In the genomic region with DNA sequence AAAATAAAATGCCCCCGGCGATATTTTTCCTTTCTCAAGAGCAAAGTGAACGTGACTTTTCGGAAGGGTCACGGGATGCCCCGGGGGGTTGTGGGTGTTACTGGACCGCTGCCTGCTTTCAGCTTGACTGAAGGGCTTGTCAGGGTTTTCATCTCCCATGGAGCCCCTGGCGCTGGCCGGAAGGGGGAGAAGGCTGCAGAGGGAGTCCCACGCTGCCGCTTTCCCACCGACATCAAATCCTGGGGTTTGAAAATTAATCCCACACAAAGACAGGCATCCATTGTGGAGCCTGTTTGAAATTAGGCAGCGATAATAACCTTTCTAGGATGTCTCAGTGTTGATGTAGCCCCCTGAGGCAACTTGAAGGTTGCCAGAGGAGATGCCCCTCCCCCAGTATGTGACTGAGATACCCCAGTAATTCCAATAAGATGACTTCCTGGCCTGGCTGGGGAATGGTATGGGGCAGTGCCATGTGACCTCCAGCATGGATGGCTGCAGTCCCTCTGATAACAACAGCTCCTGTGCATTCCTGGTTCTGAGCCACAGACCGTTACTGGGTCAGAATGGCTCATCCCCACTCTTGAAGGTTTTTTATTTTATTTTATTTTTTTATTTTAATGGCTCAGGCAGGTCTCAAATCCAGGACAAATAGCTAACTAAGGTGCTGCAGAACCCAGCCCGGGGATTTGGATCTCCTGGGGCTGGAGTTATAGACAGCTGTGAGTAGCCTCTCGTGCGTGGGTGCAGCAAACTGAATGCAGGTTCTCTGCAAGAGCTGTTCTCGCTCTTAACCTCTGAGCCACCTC, we compare ENCODE assay signal across 8 mouse cellular contexts.
DNase-seq lines count a peak whose midpoint lies in the region; ATAC-seq and TF ChIP-seq lines count a peak whose summit lies in the region.

No protein-coding gene starts in this region.

- no peaks in the 10 kb centered on the region for H3K27me3 ChIP-seq in embryonic facial prominence, embryonic 13.5 days
- no peaks in the 10 kb centered on the region for H3K27me3 ChIP-seq in heart, embryonic 13.5 days (replicated peaks)
- H3K27me3 ChIP-seq in lung, embryonic 16.5 days (ENCODE audit: control insufficient read depth, insufficient read depth, low read depth, low read length): no peaks in the 10 kb centered on the region
- no peaks in the 10 kb centered on the region for H3K27me3 ChIP-seq in stomach, embryonic 14.5 days (ENCODE audit: control insufficient read depth, insufficient read depth, low read length)

- H3K4me1 ChIP-seq in embryonic facial prominence, embryonic 13.5 days: peaks cover 47% of the 10 kb centered on the region
- H3K4me1 ChIP-seq in heart, embryonic 13.5 days: peaks cover 17% of the 10 kb centered on the region
- peaks cover 2% of the 10 kb centered on the region; the same call in 1 of the 2 replicates for H3K4me1 ChIP-seq in lung, embryonic 16.5 days (replicated peaks; ENCODE audit: control insufficient read depth, insufficient read depth, low read length)
- H3K4me1 ChIP-seq in stomach, embryonic 14.5 days (ENCODE audit: control insufficient read depth, insufficient read depth, low read length): no peaks in the 10 kb centered on the region

- H3K4me3 ChIP-seq in left cerebral cortex, adult 2 months: peak overlapping the region; percentile 44
- peak overlapping the region; percentile 33 for H3K4me3 ChIP-seq in embryonic facial prominence, embryonic 13.5 days
- H3K4me3 ChIP-seq in heart, embryonic 13.5 days: peak overlapping the region; percentile 40
- H3K4me3 ChIP-seq in lung, embryonic 16.5 days (ENCODE audit: low read length): peak overlapping the region; percentile 42
- peak overlapping the region; percentile 9; the same call in 1 of the 2 replicates for H3K4me3 ChIP-seq in stomach, embryonic 14.5 days (ENCODE audit: low read depth, low read length)

- no peaks in the 10 kb centered on the region for H3K36me3 ChIP-seq in embryonic facial prominence, embryonic 13.5 days
- no peaks in the 10 kb centered on the region for H3K36me3 ChIP-seq in heart, embryonic 13.5 days
- no peaks in the 10 kb centered on the region for H3K36me3 ChIP-seq in lung, embryonic 16.5 days (ENCODE audit: control insufficient read depth, insufficient read depth, low read length)
- no peaks in the 10 kb centered on the region for H3K36me3 ChIP-seq in stomach, embryonic 14.5 days (ENCODE audit: control insufficient read depth, insufficient read depth, low read length)

- H3K27ac ChIP-seq in left cerebral cortex, adult 2 months: no peak overlapping the region
- peak overlapping the region; percentile 71 for H3K27ac ChIP-seq in embryonic facial prominence, embryonic 13.5 days
- H3K27ac ChIP-seq in heart, embryonic 13.5 days (replicated peaks): 0 out of 2 replicates have a peak overlapping the region, but pooled peaks have one; percentile 34
- H3K27ac ChIP-seq in lung, embryonic 16.5 days (ENCODE audit: low read length): no peak overlapping the region
- H3K27ac ChIP-seq in stomach, embryonic 14.5 days (ENCODE audit: low read length): no peak overlapping the region

- no peak; the same call in none of the 2 replicates for TF ChIP-seq CTCF in left cerebral cortex, adult 2 months (IDR thresholded peaks at IDR 0.05)

- no peak for ATAC-seq in embryonic facial prominence, embryonic 13.5 days (ENCODE audit: insufficient number of reproducible peaks, insufficient read depth, low FRiP score, low TSS enrichment, low read depth)
- no peak for ATAC-seq in heart, embryonic 13.5 days (ENCODE audit: extremely low read depth, insufficient number of reproducible peaks, low FRiP score, low TSS enrichment)
- ATAC-seq in lung, embryonic 16.5 days (ENCODE audit: low read depth): no peak; the same call in 1 of the 2 replicates
- ATAC-seq in stomach, embryonic 14.5 days (ENCODE audit: insufficient number of reproducible peaks, insufficient read depth, low FRiP score, low read depth): no peak

- H3K4me2 ChIP-seq in embryonic facial prominence, embryonic 13.5 days: peak overlapping the region; percentile 61
- peak overlapping the region; percentile 67 for H3K4me2 ChIP-seq in heart, embryonic 13.5 days
- H3K4me2 ChIP-seq in lung, embryonic 16.5 days (ENCODE audit: low read depth, low read length): peak overlapping the region; percentile 62
- peak overlapping the region; percentile 45 for H3K4me2 ChIP-seq in stomach, embryonic 14.5 days (replicated peaks; ENCODE audit: low read depth, low read length)

- intact Hi-C loops in left cerebral cortex, adult 2 months (cut with DNase I): no loop called here

- WGBS in embryonic facial prominence, embryonic 13.5 days: 16% methylated on average over 18 of the region's 18 CpGs
- 23% methylated on average over 18 of the region's 18 CpGs for WGBS in heart, embryonic 13.5 days
- WGBS in lung, embryonic 16.5 days: 31% methylated on average over 18 of the region's 18 CpGs
- 23% methylated on average over 18 of the region's 18 CpGs for WGBS in stomach, embryonic 14.5 days

- H3K9me3 ChIP-seq in embryonic facial prominence, embryonic 13.5 days: no peaks in the 10 kb centered on the region; the same call in 1 of the 2 replicates
- H3K9me3 ChIP-seq in heart, embryonic 13.5 days: no peaks in the 10 kb centered on the region
- H3K9me3 ChIP-seq in lung, embryonic 16.5 days (ENCODE audit: control insufficient read depth, low read length): no peaks in the 10 kb centered on the region
- H3K9me3 ChIP-seq in stomach, embryonic 14.5 days (ENCODE audit: control insufficient read depth, low read depth, low read length): no peaks in the 10 kb centered on the region

- peak overlapping the region; percentile 53 for H3K9ac ChIP-seq in embryonic facial prominence, embryonic 13.5 days
- peak overlapping the region; percentile 69 for H3K9ac ChIP-seq in heart, embryonic 13.5 days
- peak overlapping the region; percentile 61 for H3K9ac ChIP-seq in lung, embryonic 16.5 days (ENCODE audit: low read length)
- no peak overlapping the region for H3K9ac ChIP-seq in stomach, embryonic 14.5 days (replicated peaks; ENCODE audit: low read depth, low read length)

- peak; percentile 15 to 25 for DNase-seq in left cerebral cortex, adult 2 months (ENCODE audit: extremely low spot score in 1 of 2, low spot score in 2 of 2)
- no peak for DNase-seq in left cerebral cortex, adult 11 months (ENCODE audit: low spot score)
- peak; percentile 52 for DNase-seq in kidney, adult 9 months
- DNase-seq in urinary bladder, adult 2 months (ENCODE audit: low spot score): no peak

Comparison
In these comparisons a context has a peak if more than half of its experiments do, and no peak if none do; other contexts are left out.
1. DNase-seq: peak in left cerebral cortex, adult 2 months (2 of 2) and kidney, adult 9 months (single experiment); none in left cerebral cortex, adult 11 months (single experiment) and urinary bladder, adult 2 months (single experiment).
2. H3K27ac ChIP-seq: peak in embryonic facial prominence, embryonic 13.5 days (single experiment) and heart, embryonic 13.5 days (single experiment); none in left cerebral cortex, adult 2 months (single experiment), lung, embryonic 16.5 days (single experiment) and stomach, embryonic 14.5 days (single experiment).
3. Peak in every context shown above with its lines, with median percentiles within 50 percentile points of each other: H3K4me3 ChIP-seq and H3K4me2 ChIP-seq.